Mouse (Mus musculus): Measurements from ENCODE around the gene Ugt1a5. TPM values are rescaled to one million over a fixed set of nuclear protein-coding genes. Genes with fewer than 3 reads are reported as not detected.
"Not testable (repeated sequence)": the region's sequence is repeated elsewhere in the genome, so short reads cannot be mapped to it uniquely, and the experiment has no call there.

The Ugt1a5 gene
- polyA plus RNA-seq, 1 experiment from 2014 or later: not detected

DNA sequence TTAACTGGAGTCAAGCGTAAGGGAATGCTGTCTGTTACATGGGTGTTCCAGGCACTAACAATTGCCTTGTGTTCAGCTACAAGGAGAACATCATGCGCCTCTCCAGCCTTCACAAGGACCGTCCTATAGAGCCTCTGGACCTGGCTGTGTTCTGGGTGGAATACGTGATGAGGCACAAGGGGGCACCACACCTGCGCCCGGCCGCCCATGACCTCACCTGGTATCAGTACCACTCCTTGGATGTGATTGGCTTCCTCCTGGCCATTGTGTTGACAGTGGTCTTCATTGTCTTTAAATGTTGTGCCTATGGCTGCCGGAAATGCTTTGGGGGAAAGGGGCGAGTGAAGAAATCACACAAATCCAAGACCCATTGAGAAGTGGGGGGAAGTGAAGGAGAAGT, 52.2 kb downstream of the Ugt1a5 start:
- WGBS: 74% methylated on average over 9 of the region's 9 CpGs
- no peak overlapping the region for H3K27ac ChIP-seq
- ATAC-seq: no peak
- no peaks in the 10 kb centered on the region for H3K27me3 ChIP-seq
- no peak overlapping the region for H3K9ac ChIP-seq (replicated peaks)
- H3K36me3 ChIP-seq: no peaks in the 10 kb centered on the region
- no peak overlapping the region for H3K4me3 ChIP-seq (replicated peaks)
- no peak overlapping the region for H3K4me2 ChIP-seq (replicated peaks)
- H3K9me3 ChIP-seq: peaks cover 47% of the 10 kb centered on the region
- H3K4me1 ChIP-seq (replicated peaks): no peaks in the 10 kb centered on the region

DNA sequence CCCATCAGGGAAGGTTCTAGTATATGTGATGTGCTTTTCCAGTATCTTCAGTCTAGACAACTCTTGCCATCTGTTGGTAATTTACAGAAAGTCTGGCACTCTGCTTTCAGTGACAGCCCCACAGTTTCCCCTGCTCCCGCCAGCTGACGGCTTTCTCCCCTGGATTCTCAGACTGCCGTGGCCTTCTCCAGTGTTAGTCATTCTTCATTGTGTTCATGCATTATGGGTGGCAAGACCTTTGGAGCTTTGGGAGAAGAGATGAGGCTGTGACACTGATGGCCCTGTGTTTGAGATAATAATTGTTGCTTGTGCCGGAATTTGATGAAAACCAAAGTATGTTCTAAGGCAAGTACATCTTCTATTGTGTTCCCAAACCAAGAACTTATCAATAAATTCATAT, 52.8 kb downstream of the Ugt1a5 start:
- H3K4me1 ChIP-seq (replicated peaks): no peaks in the 10 kb centered on the region
- WGBS: 52% methylated on average over 4 of the region's 4 CpGs
- H3K27ac ChIP-seq: no peak overlapping the region
- H3K36me3 ChIP-seq: no peaks in the 10 kb centered on the region
- no peak overlapping the region for H3K4me2 ChIP-seq (replicated peaks)
- no peak overlapping the region for H3K9ac ChIP-seq (replicated peaks)
- H3K9me3 ChIP-seq: peaks cover 41% of the 10 kb centered on the region
- no peaks in the 10 kb centered on the region for H3K27me3 ChIP-seq
- no peak overlapping the region for H3K4me3 ChIP-seq (replicated peaks)
- ATAC-seq: no peak

DNA sequence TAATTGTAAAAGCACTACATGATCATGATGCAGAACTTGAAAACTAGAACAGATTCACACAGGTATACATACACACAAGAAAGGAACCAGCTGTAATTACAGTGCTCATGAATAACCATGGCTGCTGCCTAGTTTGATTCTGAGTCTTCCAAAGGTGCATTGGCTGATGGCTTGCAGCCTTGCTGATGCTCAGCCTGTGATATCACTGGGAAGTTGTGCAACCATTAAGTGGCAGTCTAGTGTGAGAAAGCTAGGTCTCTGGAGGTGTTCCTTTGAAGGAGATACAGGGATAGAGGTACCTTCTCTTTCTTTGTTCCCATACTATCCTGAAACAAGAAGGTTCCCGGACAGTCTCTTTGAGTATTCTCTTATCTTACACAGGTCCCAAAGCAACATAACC, 53.2 kb downstream of the Ugt1a5 start:
- 26% methylated on average over 1 of the region's 1 CpGs for WGBS
- no peaks in the 10 kb centered on the region for H3K36me3 ChIP-seq
- no peak overlapping the region for H3K4me2 ChIP-seq (replicated peaks)
- H3K4me3 ChIP-seq (replicated peaks): no peak overlapping the region
- no peaks in the 10 kb centered on the region for H3K4me1 ChIP-seq (replicated peaks)
- peaks cover 37% of the 10 kb centered on the region for H3K9me3 ChIP-seq
- no peaks in the 10 kb centered on the region for H3K27me3 ChIP-seq
- no peak overlapping the region for H3K27ac ChIP-seq
- ATAC-seq: no peak
- H3K9ac ChIP-seq (replicated peaks): no peak overlapping the region

DNA sequence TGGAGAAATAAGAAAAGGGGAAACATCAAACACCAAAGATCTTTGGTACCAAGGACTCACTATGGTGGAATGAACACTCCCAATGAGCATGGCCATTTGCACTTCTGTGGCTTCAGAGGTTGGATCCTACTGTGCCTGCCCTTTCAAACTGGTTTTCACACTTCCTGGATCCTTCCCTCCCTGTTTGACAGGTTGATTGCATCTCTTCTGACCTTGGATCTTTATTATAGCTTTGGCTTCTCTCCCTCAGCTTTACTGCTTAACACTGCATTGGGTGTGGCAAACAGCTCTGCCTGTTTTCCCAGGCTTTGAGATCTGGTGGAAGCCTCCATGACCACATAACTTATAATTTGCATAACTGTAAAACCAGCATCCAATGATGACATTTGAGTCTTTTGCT, 54.5 kb downstream of the Ugt1a5 start:
- H3K4me3 ChIP-seq (replicated peaks): no peak overlapping the region

DNA sequence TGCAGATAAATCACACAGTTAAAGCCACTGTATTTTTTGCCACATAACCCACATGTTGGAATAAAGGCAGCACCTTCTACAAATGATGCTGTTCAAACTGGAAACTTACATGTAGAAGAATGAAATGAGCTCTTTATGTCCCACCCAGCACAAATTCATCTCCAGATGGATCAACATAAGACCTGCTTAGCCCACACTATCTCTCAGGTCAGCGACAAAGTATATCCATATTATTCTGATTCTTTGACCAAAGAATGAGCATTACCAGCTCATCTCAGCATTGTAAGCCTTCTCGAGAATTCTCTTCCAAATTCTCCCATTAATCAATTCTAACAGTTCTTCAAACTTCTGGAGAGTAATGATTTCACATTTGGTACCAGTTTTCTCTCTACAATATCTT, 56.4 kb downstream of the Ugt1a5 start:
- Histone ChIP-seq H3K4me1 (replicated peaks) (no peaks in the 10 kb centered on the region), H3K36me3 (no peaks in the 10 kb centered on the region), H3K9me3 (peaks cover 29% of the 10 kb centered on the region), H3K27me3 (no peaks in the 10 kb centered on the region), H3K9ac (replicated peaks) (no peak overlapping the region), H3K4me3 (replicated peaks) (no peak overlapping the region), H3K4me2 (replicated peaks) (no peak overlapping the region), H3K27ac (no peak overlapping the region)
- 54% methylated on average over 2 of the region's 2 CpGs for WGBS
- ATAC-seq: no peak

More for the DNA sequence above, 54.5 kb downstream of the Ugt1a5 start:
- no peaks in the 10 kb centered on the region for H3K27me3 ChIP-seq
- ATAC-seq: no peak
- no peaks in the 10 kb centered on the region for H3K36me3 ChIP-seq
- H3K4me2 ChIP-seq (replicated peaks): no peak overlapping the region
- H3K27ac ChIP-seq: no peak overlapping the region
- H3K9ac ChIP-seq (replicated peaks): no peak overlapping the region
- peaks cover 27% of the 10 kb centered on the region for H3K9me3 ChIP-seq
- H3K4me1 ChIP-seq (replicated peaks): no peaks in the 10 kb centered on the region

DNA sequence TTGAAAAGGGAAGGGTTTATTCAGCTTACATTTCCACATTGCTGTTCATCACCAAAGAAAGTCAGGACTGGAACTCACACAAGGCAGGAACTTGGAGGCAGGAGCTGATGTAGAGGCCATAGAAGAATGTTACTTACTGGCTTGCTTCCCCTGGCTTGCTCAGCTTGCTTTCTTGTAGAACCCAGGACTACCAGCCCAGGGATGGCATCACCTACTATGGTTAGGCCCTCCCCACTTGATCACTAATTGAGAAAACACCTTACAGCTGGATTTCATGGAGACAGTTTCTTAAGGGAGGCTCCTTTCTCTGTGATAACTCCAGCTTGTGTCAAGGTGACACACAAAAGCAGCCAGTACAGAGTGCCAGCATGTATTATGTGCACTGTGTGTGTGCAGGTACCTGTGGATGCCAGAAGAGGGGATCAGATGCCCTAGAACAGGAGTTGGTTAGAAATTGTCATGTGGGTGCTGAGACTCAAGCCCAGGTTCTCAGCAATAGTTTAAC, 57.3 kb downstream of the Ugt1a5 start:
- not testable (repeated sequence) for H3K9ac ChIP-seq (replicated peaks); H3K4me3 ChIP-seq (replicated peaks); H3K36me3 ChIP-seq; ATAC-seq; H3K4me2 ChIP-seq (replicated peaks); H3K4me1 ChIP-seq (replicated peaks); H3K27ac ChIP-seq; H3K27me3 ChIP-seq
- H3K9me3 ChIP-seq: peaks cover 32% of the 10 kb centered on the region

DNA sequence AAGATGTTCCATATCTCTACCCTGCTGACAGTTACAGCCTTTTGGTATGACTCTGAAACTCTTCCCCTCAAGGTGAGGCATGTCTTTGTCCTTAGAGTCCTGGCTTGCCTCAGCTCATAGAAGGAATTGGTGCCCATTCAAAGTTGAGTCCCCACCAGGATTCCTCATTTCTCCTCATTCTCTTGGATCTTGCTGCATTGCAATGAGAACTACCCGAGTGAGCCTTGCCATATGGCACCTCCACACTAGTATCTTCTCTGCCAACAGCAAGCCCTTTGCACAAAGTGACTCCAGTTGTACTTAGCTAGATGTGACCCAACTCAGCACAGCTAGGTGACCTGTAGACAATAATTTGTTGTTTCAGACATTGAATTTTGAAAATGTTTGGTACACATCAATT, 57.8 kb downstream of the Ugt1a5 start:
- peaks cover 38% of the 10 kb centered on the region for H3K9me3 ChIP-seq
- ATAC-seq: no peak
- H3K4me1 ChIP-seq (replicated peaks): no peaks in the 10 kb centered on the region
- H3K4me3 ChIP-seq (replicated peaks): no peak overlapping the region
- H3K36me3 ChIP-seq: no peaks in the 10 kb centered on the region
- no peak overlapping the region for H3K4me2 ChIP-seq (replicated peaks)
- H3K9ac ChIP-seq (replicated peaks): no peak overlapping the region
- WGBS: 55% methylated on average over 1 of the region's 1 CpGs
- no peak overlapping the region for H3K27ac ChIP-seq
- H3K27me3 ChIP-seq: no peaks in the 10 kb centered on the region

DNA sequence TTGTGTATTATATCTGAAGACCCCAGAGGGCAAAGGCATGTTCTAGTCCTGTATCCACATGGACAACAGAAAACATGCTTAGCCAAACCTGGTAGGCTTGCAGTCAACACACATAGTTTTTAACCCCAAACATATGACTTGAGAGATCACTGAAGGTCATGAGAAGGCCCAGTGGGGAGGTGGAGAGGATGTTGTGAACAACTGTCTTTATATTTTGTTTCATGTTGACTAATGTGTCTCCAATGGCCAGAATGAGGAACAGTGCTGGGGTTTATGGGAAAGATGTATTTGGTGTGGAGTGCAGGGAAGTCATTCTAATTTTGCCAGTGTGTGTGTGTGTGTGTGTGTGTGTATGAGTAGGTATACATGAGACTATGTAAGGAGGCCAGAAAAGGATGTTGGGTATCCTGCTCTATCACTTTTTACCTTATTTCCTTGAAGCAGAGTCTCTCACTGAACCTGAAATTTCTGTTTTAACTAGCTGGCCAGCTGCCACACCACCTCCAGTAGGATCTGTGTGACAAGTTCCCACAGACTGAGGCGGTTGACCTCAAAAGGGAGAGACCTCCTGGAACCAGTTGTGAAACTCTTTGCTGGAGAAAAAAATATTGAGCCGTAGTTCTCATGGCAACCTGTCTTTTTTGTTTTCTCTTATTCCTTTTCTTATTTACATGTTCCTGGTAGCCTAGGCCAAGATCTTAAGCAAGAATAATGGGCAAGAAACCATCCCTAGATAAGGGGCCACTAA, 58.4 kb downstream of the Ugt1a5 start:
- Histone ChIP-seq H3K9me3 (peaks cover 44% of the 10 kb centered on the region), H3K36me3 (no peaks in the 10 kb centered on the region), H3K27ac (no peak overlapping the region), H3K4me3 (replicated peaks) (no peak overlapping the region), H3K27me3 (no peaks in the 10 kb centered on the region), H3K4me1 (replicated peaks) (no peaks in the 10 kb centered on the region), H3K4me2 (replicated peaks) (no peak overlapping the region), H3K9ac (replicated peaks) (no peak overlapping the region)
- 68% methylated on average over 2 of the region's 2 CpGs for WGBS
- ATAC-seq: no peak

DNA sequence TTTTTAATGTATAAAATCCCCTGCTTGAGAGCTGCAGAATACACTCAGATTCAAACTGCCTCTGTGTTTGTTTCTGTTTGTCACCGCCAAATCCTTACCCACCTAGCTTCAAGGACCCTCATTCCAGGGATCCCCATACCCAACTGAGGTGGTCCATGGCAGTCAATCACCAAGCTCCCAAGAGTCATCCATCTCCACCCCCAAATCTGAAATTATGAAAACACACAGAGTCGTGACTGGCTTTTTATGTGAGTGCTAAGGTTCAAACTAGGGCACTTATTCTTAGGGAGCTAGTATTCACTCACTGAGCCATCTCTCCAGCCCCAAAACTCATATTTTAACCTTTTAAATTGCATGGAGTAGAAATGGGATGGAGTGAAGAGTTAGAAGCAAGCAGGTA, 59.5 kb downstream of the Ugt1a5 start:
- not testable (repeated sequence) for H3K27ac ChIP-seq; H3K4me1 ChIP-seq (replicated peaks); H3K27me3 ChIP-seq; ATAC-seq; H3K9ac ChIP-seq (replicated peaks); H3K36me3 ChIP-seq; H3K4me2 ChIP-seq (replicated peaks); H3K4me3 ChIP-seq (replicated peaks)
- H3K9me3 ChIP-seq: peaks cover 55% of the 10 kb centered on the region
- 39% methylated on average over 2 of the region's 2 CpGs for WGBS

DNA sequence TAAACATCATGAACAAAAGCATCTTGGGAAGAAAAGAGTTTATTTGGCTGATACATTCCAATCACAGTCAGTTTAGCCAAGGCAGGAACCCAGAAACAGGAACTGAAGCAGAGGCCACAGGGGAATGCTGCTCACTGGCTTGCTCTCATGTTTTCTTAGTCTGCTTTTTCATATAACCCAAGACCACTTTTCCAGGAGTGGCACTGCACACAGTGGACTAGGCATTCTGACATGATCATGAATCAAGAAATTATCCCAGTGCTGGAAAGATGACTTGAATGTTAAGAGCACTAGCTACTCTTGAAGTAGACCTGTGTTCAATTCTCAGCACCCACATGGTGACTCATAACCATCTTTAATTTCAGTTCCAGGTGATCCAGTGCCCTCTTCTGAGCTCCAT, 59.9 kb downstream of the Ugt1a5 start:
- Histone ChIP-seq H3K9ac (replicated peaks) (no peak overlapping the region), H3K9me3 (peaks cover 59% of the 10 kb centered on the region), H3K27ac (no peak overlapping the region), H3K36me3 (no peaks in the 10 kb centered on the region), H3K4me2 (replicated peaks) (no peak overlapping the region), H3K4me3 (replicated peaks) (no peak overlapping the region), H3K27me3 (no peaks in the 10 kb centered on the region), H3K4me1 (replicated peaks) (no peaks in the 10 kb centered on the region)
- no peak for ATAC-seq

DNA sequence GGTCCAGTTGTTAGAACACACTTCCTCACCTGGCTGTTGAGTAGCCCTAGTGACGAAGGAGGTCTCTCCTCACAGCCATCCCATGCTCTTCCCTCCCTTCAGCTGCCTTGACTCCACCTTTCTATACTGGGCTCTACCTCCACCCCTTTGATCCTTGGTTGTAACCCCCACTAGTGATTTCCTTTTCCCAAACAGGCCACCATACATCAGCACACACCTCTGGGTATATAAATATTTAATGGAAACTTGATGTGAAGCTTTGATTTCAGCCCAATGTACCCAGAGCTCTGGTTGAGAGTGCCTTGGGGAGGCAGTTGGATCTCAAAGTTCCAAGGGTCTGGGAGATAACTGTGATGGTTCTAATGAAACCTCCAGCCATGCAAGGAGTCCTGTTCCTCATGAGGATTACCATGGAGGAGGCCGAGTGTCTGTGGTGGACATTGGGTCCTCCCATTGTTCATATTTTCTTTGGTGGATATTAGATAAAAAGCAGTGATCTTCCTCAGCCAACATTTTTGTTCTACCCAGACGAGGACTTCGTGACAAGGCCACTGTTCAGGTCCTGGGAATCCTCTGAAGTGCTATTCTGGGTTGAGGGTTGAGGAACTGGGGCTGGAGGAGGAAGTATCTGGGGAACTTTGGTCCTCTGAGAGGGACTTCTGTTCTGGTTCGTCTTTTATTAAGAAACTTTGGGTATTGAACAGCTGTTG, 61.0 kb downstream of the Ugt1a5 start, which contains the start of gene Mroh2a:
TSS of gene Mroh2a (plus strand) at position 317 of the 710 bp plus-strand sequence.
- Histone ChIP-seq H3K9me3 (peaks cover 70% of the 10 kb centered on the region), H3K27ac (no peak within 1 kb of the TSS), H3K27me3 (no peaks in the 10 kb centered on the region), H3K36me3 (no peaks in the 10 kb centered on the region), H3K4me2 (replicated peaks) (no peak within 1 kb of the TSS), H3K9ac (replicated peaks) (no peak within 1 kb of the TSS), H3K4me1 (replicated peaks) (no peaks in the 10 kb centered on the region), H3K4me3 (replicated peaks) (no peak within 1 kb of the TSS)
- no peak for ATAC-seq
- 51% methylated on average over 5 of the region's 5 CpGs for WGBS

DNA sequence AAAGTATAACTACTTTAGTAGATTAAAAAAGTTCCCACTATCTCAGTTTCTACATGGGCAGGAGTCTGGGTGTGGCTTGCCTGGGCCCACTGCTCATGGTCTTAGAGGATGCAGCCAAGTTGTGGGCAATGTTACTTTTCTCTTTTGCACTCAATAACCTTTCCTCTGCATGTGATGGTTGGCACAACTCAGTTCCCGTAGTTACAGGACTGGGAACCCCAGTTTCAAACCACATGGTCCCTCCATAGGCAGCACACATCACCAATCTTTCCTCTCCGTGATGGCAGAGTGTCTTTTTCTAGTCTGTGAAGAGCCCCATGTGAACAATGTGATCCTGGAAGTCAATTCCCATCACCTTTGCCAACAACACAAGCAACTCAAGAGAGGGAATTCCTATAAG, 61.7 kb downstream of the Ugt1a5 start:
- Histone ChIP-seq H3K9me3 (peaks cover 73% of the 10 kb centered on the region), H3K27ac (no peak overlapping the region), H3K4me1 (replicated peaks) (no peaks in the 10 kb centered on the region), H3K27me3 (no peaks in the 10 kb centered on the region), H3K9ac (replicated peaks) (no peak overlapping the region), H3K4me3 (replicated peaks) (no peak overlapping the region), H3K4me2 (replicated peaks) (no peak overlapping the region), H3K36me3 (no peaks in the 10 kb centered on the region)
- ATAC-seq: no peak
- 53% methylated on average over 2 of the region's 2 CpGs for WGBS

All from midbrain, embryonic 13.5 days (tissue).